ENCODE assay signal across 12 mouse cellular contexts in the genomic region with DNA sequence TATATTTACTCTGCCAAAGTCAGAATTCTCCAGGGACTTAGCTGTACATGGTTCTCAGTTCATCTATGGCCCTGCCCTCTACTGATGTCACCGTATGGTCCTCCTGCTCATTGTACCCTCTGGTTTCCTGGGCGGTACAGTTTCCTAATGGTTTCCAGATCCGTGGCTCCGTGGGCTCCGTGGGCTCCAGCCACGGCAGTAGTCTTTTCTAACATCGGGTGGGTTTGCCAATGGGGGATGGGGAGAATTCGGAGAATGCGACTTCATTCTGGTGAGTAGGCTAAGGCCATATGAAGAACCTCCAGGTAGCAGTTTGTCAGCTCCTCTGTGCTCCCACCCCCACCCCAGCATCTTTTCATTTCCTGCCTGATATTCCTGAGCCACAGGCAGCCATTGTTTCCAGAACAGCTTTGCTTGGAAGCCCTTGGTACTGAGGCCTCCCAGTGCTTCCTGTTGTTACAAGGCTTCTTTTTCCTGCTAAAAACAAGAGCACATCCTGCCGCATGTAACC.
A peak's percentile ranks its signal among the peaks of the same experiment; 100 is the strongest.
DNase-seq lines count a peak whose midpoint lies in the region; ATAC-seq and TF ChIP-seq lines count a peak whose summit lies in the region.
"Had no signal": no experiment of that assay in that cellular context is flagged by ENCODE, and none has a peak within 500 bp of the region (broad histone marks: within the 10 kb centered on the region; RNA-seq: fewer than 3 reads in every experiment).

No protein-coding gene starts in this region.

- 43% methylated on average over 10 of the region's 10 CpGs for WGBS in heart, embryonic 14.5 days
- 74% methylated on average over 10 of the region's 10 CpGs for WGBS in stomach, embryonic 15.5 days
- WGBS in forebrain, embryonic 11.5 days: 71% methylated on average over 10 of the region's 10 CpGs

- TF ChIP-seq CTCF in left cerebral cortex, adult 2 months (IDR thresholded peaks at IDR 0.05): no peak

- intact Hi-C loops in left cerebral cortex, adult 2 months (cut with DNase I): no loop called here

- no peaks in the 10 kb centered on the region for H3K27me3 ChIP-seq in heart, embryonic 14.5 days (ENCODE audit: control insufficient read depth, insufficient read depth, low read length)
- no peaks in the 10 kb centered on the region for H3K27me3 ChIP-seq in stomach, embryonic 15.5 days (replicated peaks)
- H3K27me3 ChIP-seq in forebrain, embryonic 11.5 days (ENCODE audit: control insufficient read depth, insufficient read depth, low read length): no peaks in the 10 kb centered on the region
- H3K27me3 ChIP-seq: forebrain, embryonic 13.5 days; neural tube, embryonic 12.5 days had no signal

- H3K9me3 ChIP-seq in heart, embryonic 14.5 days (ENCODE audit: control insufficient read depth, low read length): no peaks in the 10 kb centered on the region
- H3K9me3 ChIP-seq in stomach, embryonic 15.5 days: no peaks in the 10 kb centered on the region
- H3K9me3 ChIP-seq in forebrain, embryonic 11.5 days (ENCODE audit: control insufficient read depth, low read length): no peaks in the 10 kb centered on the region
- H3K9me3 ChIP-seq: forebrain, embryonic 13.5 days; neural tube, embryonic 12.5 days had no signal

- H3K4me3 ChIP-seq in left cerebral cortex, adult 2 months: no peak overlapping the region
- no peak overlapping the region for H3K4me3 ChIP-seq in heart, embryonic 14.5 days (ENCODE audit: control insufficient read depth in 1 of 2, insufficient read depth in 1 of 2, low read depth in 1 of 2, low read length in 2 of 2)
- no peak overlapping the region for H3K4me3 ChIP-seq in stomach, embryonic 15.5 days (replicated peaks)
- H3K4me3 ChIP-seq in forebrain, embryonic 11.5 days (ENCODE audit: low read depth, low read length): no peak overlapping the region
- H3K4me3 ChIP-seq: forebrain, embryonic 13.5 days; neural tube, embryonic 12.5 days had no signal

- ATAC-seq in heart, embryonic 14.5 days (ENCODE audit: insufficient number of reproducible peaks, insufficient read depth, low FRiP score, low read depth): 0 out of 2 replicates have a peak, but pooled peaks have one; percentile 36
- no peak for ATAC-seq in stomach, embryonic 15.5 days (ENCODE audit: insufficient read depth, low FRiP score, low read depth)
- no peak for ATAC-seq in forebrain, embryonic 11.5 days (replicated peaks; ENCODE audit: low FRiP score)
- ATAC-seq: forebrain, embryonic 13.5 days had no signal

- H3K4me1 ChIP-seq in heart, embryonic 14.5 days (ENCODE audit: control insufficient read depth in 2 of 2, insufficient read depth in 2 of 2, low read length in 2 of 2): peaks cover 62 to 74% of the 10 kb centered on the region in 2 experiments
- H3K4me1 ChIP-seq in stomach, embryonic 15.5 days: peaks cover 31% of the 10 kb centered on the region
- H3K4me1 ChIP-seq in forebrain, embryonic 11.5 days (replicated peaks; ENCODE audit: control insufficient read depth, insufficient read depth, low read length): peaks cover 3% of the 10 kb centered on the region; the same call in 1 of the 2 replicates
- H3K4me1 ChIP-seq: forebrain, embryonic 13.5 days had no signal

- H3K4me2 ChIP-seq in heart, embryonic 14.5 days (ENCODE audit: low read length): peak overlapping the region; percentile 38
- H3K4me2 ChIP-seq in stomach, embryonic 15.5 days: no peak overlapping the region
- H3K4me2 ChIP-seq in forebrain, embryonic 11.5 days (ENCODE audit: low read depth, low read length, severe bottlenecking): no peak overlapping the region
- H3K4me2 ChIP-seq: forebrain, embryonic 13.5 days; neural tube, embryonic 12.5 days had no signal

- DNase-seq in left cerebral cortex, adult 2 months (ENCODE audit: extremely low spot score in 1 of 2, low spot score in 2 of 2): no peak
- no peak for DNase-seq in left cerebral cortex, adult 8-10 months (ENCODE audit: low spot score in 2 of 2)
- peak; percentile 58 for DNase-seq in kidney, postnatal 14 days
- DNase-seq in forebrain, embryonic 11.5 days (ENCODE audit: low spot score): no peak
- DNase-seq in cerebellum, adult 11 months: no peak
- no peak for DNase-seq in cerebellum, postnatal 36 days
- DNase-seq: left cerebral cortex, postnatal 4 days; thymus, postnatal 36 days had no signal

- H3K9ac ChIP-seq in heart, embryonic 14.5 days (ENCODE audit: low read length): no peak overlapping the region; the same call in 1 of the 2 replicates
- no peak overlapping the region for H3K9ac ChIP-seq in stomach, embryonic 15.5 days
- H3K9ac ChIP-seq in forebrain, embryonic 11.5 days (ENCODE audit: low read length): no peak overlapping the region
- H3K9ac ChIP-seq: forebrain, embryonic 13.5 days; neural tube, embryonic 12.5 days had no signal

- no peaks in the 10 kb centered on the region for H3K36me3 ChIP-seq in heart, embryonic 14.5 days (ENCODE audit: control insufficient read depth, insufficient read depth, low read length)
- no peaks in the 10 kb centered on the region for H3K36me3 ChIP-seq in stomach, embryonic 15.5 days
- no peaks in the 10 kb centered on the region for H3K36me3 ChIP-seq in forebrain, embryonic 11.5 days (ENCODE audit: control insufficient read depth, insufficient read depth, low read length)
- H3K36me3 ChIP-seq: neural tube, embryonic 12.5 days had no signal

- H3K27ac ChIP-seq in left cerebral cortex, adult 2 months: peak overlapping the region; percentile 42; the same call in 1 of the 2 replicates
- H3K27ac ChIP-seq in heart, embryonic 14.5 days (replicated peaks in 1 of 2; ENCODE audit: control insufficient read depth in 1 of 2, insufficient read depth in 1 of 2, low read depth in 2 of 2, low read length in 2 of 2): peak overlapping the region; percentile 72 to 90
- H3K27ac ChIP-seq in stomach, embryonic 15.5 days: peak overlapping the region; percentile 35; the same call in 1 of the 2 replicates
- H3K27ac ChIP-seq in forebrain, embryonic 11.5 days (ENCODE audit: low read depth, low read length): no peak overlapping the region
- H3K27ac ChIP-seq: forebrain, embryonic 13.5 days; neural tube, embryonic 12.5 days had no signal
